Mouse (Mus musculus) myocyte (in vitro differentiated cells): ENCODE measurements around the gene Cep104.

Experiments used
- CEBPB ChIP-seq: IDR thresholded peaks from 2 replicates; pipeline ENCODE4 v1.6.1; 2011; ENCODE audit warnings: mild to moderate bottlenecking, moderate library complexity; ENCODE audit not compliant: poor library complexity, insufficient read depth, severe bottlenecking
- MAX ChIP-seq: IDR thresholded peaks from one replicate; pipeline ENCODE4 v1.6.1; 2011; ENCODE audit warnings: low read depth, mild to moderate bottlenecking, control low read depth
- MYOD1 ChIP-seq, 3 experiments: IDR thresholded peaks; one replicate each; pipeline ENCODE4 v1.6.1; 2011; ENCODE audit warnings: control low read depth in 2 of 3, low read depth in 2 of 3, mild to moderate bottlenecking in 2 of 3, moderate library complexity in 1 of 3; ENCODE audit not compliant: insufficient read length in 2 of 3, control insufficient read depth in 1 of 3
- POLR2A ChIP-seq: IDR thresholded peaks from one replicate; pipeline ENCODE4 v1.6.1; 2011; ENCODE audit warnings: low read depth, mild to moderate bottlenecking, control low read depth, moderate library complexity; ENCODE audit not compliant: insufficient read length
- POLR2AphosphoS2 ChIP-seq: IDR thresholded peaks from one replicate; pipeline ENCODE4 v1.6.1; 2011; ENCODE audit warnings: low read depth, control low read depth; ENCODE audit not compliant: insufficient read length
- REST ChIP-seq: IDR thresholded peaks from one replicate; pipeline ENCODE4 v1.6.1; 2011; ENCODE audit warnings: mild to moderate bottlenecking, control low read depth, moderate library complexity; ENCODE audit not compliant: insufficient read depth, insufficient read length
- SRF ChIP-seq: IDR thresholded peaks from one replicate; pipeline ENCODE4 v1.6.1; 2011; ENCODE audit warnings: low read depth; ENCODE audit not compliant: control insufficient read depth, insufficient read length
- USF1 ChIP-seq: IDR thresholded peaks from one replicate; pipeline ENCODE4 v1.6.1; 2011; ENCODE audit warnings: low read depth, mild to moderate bottlenecking, control low read depth, moderate library complexity

DNA sequence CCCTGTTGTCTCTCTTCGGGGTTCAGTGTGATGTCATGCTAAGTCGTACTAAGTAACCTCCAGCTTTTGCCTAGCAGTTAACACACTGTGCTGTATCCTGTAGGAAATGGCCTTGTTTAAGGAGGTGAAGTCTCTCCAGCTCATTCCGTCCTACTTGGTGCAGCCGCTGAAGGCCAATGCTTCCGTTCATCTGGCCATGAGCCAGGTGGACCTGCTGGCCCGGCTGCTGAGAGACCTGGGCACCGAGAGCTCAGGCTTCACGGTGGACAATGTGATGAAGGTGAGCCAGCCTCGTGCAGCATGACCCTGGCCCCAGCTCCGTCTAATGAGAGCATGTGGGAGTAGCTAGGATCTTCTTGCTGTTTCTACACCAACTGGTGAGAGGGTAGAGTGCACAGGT, 17.7 kb downstream of the Cep104 start:
- no peak for TF ChIP-seq REST
- TF ChIP-seq SRF: no peak
- no peak for TF ChIP-seq POLR2A
- no peak for TF ChIP-seq USF1
- no peak for TF ChIP-seq MYOD1 (IDR thresholded peaks at IDR 0.05; ENCODE audit: control insufficient read depth in 1 of 3, insufficient read length in 2 of 3, low read depth in 2 of 3)
- no peak for TF ChIP-seq MAX
- no peak for TF ChIP-seq CEBPB
- TF ChIP-seq POLR2AphosphoS2: no peak
